Mouse (Mus musculus): ENCODE measurements around the gene Ciao2b. TPM values are rescaled to one million over a fixed set of nuclear protein-coding genes. Genes with fewer than 3 reads are reported as not detected.

Ciao2b gene
- total RNA-seq, 1 experiment = 81.9 TPM

DNA sequence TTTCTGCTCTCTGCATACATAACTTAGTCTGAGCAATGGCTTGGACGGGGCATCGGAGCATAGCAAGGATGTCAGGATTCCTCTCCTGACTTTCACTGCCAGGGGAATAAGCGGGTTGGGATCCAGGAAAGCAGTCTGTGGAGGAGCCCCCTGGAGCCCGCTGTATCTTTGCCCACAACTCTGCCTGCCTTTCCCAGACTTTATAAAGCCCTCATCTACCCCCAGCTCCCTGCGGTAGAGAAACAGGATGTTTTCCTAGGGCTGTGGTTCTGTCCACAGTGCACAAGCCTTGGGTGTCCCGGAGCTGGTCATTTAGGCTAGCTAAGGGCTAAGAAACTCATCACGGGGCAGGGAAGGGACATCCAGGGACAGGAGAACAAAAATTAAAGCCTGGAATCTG, 40.4 kb downstream of the Ciao2b start:
- in situ Hi-C loops (cut with MboI; ENCODE audit: low sequenced_read_pairs in 2 of 2, unreplicated experiment in 2 of 2) = no loop called here
- no peak for TF ChIP-seq ZC3H11A (IDR thresholded peaks at IDR 0.05; ENCODE audit: borderline replicate concordance, low read depth, low read length)
- TF ChIP-seq MAFK (IDR thresholded peaks at IDR 0.05; ENCODE audit: insufficient read depth, low read depth, low read length) = no peak
- TF ChIP-seq HCFC1 (IDR thresholded peaks at IDR 0.05; ENCODE audit: borderline replicate concordance, insufficient read depth, low read length) = no peak
- no peak for TF ChIP-seq CHD2 (IDR thresholded peaks at IDR 0.05; ENCODE audit: low read depth, low read length)
- TF ChIP-seq ZNF384 (IDR thresholded peaks at IDR 0.05; ENCODE audit: low read depth, low read length) = no peak
- peak overlapping the region; percentile 72 for H3K9ac ChIP-seq (ENCODE audit: insufficient read depth, low read depth, low read length, poor library complexity, severe bottlenecking)
- H3K9me3 ChIP-seq (ENCODE audit: control insufficient read depth, insufficient read depth, low read depth, low read length) = no peaks in the 10 kb centered on the region
- no peak for DNase-seq (ENCODE audit: low read depth, low spot score)
- H3K4me1 ChIP-seq (ENCODE audit: control insufficient read depth in 2 of 2, insufficient read depth in 2 of 2, low read length in 2 of 2, poor library complexity in 1 of 2) = peaks cover 3 to 8% of the 10 kb centered on the region in 2 experiments; a peak in 2 of 4 replicates
- 0 out of 2 replicates have a peak overlapping the region, but pooled peaks have one; percentile 28 for H3K27ac ChIP-seq (ENCODE audit: insufficient read depth, low read depth, low read length, poor library complexity, severe bottlenecking)
- H3K36me3 ChIP-seq (ENCODE audit: control insufficient read depth, insufficient read depth, low read length, poor library complexity, severe bottlenecking) = peaks cover 5% of the 10 kb centered on the region
- peak overlapping the region; percentile 17 to 44 for H3K4me3 ChIP-seq (ENCODE audit: insufficient read depth in 1 of 2, low read depth in 1 of 2, low read length in 2 of 2, poor library complexity in 1 of 2, severe bottlenecking in 1 of 2)

GRCm38 (mm10) chr8:104598496-104598895, 43.3 kb downstream of the Ciao2b start:
- H3K36me3 ChIP-seq (ENCODE audit: control insufficient read depth, insufficient read depth, low read length, poor library complexity, severe bottlenecking) = peaks cover 25% of the 10 kb centered on the region
- DNase-seq (ENCODE audit: low read depth, low spot score) = no peak
- TF ChIP-seq ZC3H11A (IDR thresholded peaks at IDR 0.05; ENCODE audit: borderline replicate concordance, low read depth, low read length) (no peak), ZNF384 (IDR thresholded peaks at IDR 0.05; ENCODE audit: low read depth, low read length) (no peak), HCFC1 (IDR thresholded peaks at IDR 0.05; ENCODE audit: borderline replicate concordance, insufficient read depth, low read length) (no peak), CHD2 (IDR thresholded peaks at IDR 0.05; ENCODE audit: low read depth, low read length) (no peak)
- H3K9me3 ChIP-seq (ENCODE audit: control insufficient read depth, insufficient read depth, low read depth, low read length) = no peaks in the 10 kb centered on the region
- no peak overlapping the region for H3K9ac ChIP-seq (ENCODE audit: insufficient read depth, low read depth, low read length, poor library complexity, severe bottlenecking)
- H3K27ac ChIP-seq (ENCODE audit: insufficient read depth, low read depth, low read length, poor library complexity, severe bottlenecking) = no peak overlapping the region
- in situ Hi-C loops (cut with MboI; ENCODE audit: low sequenced_read_pairs in 2 of 2, unreplicated experiment in 2 of 2) = no loop called here
- peaks cover 3 to 10% of the 10 kb centered on the region in 2 experiments; a peak in 2 of 4 replicates for H3K4me1 ChIP-seq (ENCODE audit: control insufficient read depth in 2 of 2, insufficient read depth in 2 of 2, low read length in 2 of 2, poor library complexity in 1 of 2)
- H3K4me3 ChIP-seq (ENCODE audit: insufficient read depth in 1 of 2, low read depth in 1 of 2, low read length in 2 of 2, poor library complexity in 1 of 2, severe bottlenecking in 1 of 2) = no peak overlapping the region

- no peak for DNase-seq (ENCODE audit: low read depth, low spot score)
- Histone ChIP-seq H3K27ac (ENCODE audit: insufficient read depth, low read depth, low read length, poor library complexity, severe bottlenecking) (no peak overlapping the region), H3K36me3 (ENCODE audit: control insufficient read depth, insufficient read depth, low read length, poor library complexity, severe bottlenecking) (peaks cover 27% of the 10 kb centered on the region), H3K9me3 (ENCODE audit: control insufficient read depth, insufficient read depth, low read depth, low read length) (no peaks in the 10 kb centered on the region), H3K9ac (ENCODE audit: insufficient read depth, low read depth, low read length, poor library complexity, severe bottlenecking) (no peak overlapping the region), H3K4me1 (ENCODE audit: control insufficient read depth in 2 of 2, insufficient read depth in 2 of 2, low read length in 2 of 2, poor library complexity in 1 of 2) (peaks cover 3 to 9% of the 10 kb centered on the region in 2 experiments; a peak in 2 of 4 replicates), H3K4me3 (ENCODE audit: insufficient read depth in 1 of 2, low read depth in 1 of 2, low read length in 2 of 2, poor library complexity in 1 of 2, severe bottlenecking in 1 of 2) (no peak overlapping the region)
- TF ChIP-seq HCFC1 (IDR thresholded peaks at IDR 0.05; ENCODE audit: borderline replicate concordance, insufficient read depth, low read length) = no peak
- in situ Hi-C loops (cut with MboI; ENCODE audit: low sequenced_read_pairs in 2 of 2, unreplicated experiment in 2 of 2) = no loop called here
Observed at GRCm38 (mm10) chr8:104597656-104598055, 44.1 kb downstream of the Ciao2b start.

DNA sequence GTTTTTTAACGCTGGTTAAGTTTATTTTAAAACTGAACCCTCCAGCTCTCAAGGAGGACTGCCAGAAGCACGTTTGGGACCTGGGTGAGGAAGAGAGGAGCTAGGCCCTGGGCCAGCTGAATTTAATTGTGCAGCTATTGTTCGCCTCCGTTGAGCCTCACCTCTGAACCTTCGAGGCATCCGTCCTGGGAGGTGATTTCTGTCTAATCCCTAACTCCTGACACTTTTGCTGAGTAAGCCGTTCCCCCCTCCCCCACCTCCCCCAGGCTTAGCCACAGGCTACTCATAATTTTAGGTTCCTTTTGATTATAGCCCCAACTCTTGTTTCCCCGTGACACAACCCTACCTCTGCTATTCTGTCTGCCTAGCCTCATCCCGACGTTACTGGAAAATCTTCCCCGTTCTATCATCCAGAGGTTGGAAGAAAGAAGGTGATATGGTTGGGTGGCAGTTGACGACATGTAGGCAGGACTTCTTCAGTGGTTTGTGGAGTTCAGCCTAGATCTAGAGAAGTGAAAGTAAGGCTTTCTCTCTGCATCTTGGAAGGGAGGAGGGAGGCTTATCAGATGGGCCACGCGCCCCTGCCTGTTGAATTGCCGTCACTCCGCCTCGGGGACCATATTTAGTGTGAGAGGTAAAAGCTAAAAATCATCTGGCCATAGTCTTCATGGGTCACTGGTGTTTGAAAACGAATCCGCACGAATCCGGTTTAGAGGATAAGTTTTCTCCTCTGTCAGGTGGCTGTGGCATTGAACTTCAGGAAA, 45.8 kb downstream of the Ciao2b start:
- peaks cover 27% of the 10 kb centered on the region for H3K36me3 ChIP-seq (ENCODE audit: control insufficient read depth, insufficient read depth, low read length, poor library complexity, severe bottlenecking)

More for the DNA sequence above, 45.8 kb downstream of the Ciao2b start:
- Histone ChIP-seq H3K4me3 (ENCODE audit: insufficient read depth in 1 of 2, low read depth in 1 of 2, low read length in 2 of 2, poor library complexity in 1 of 2, severe bottlenecking in 1 of 2) (no peak overlapping the region), H3K9me3 (ENCODE audit: control insufficient read depth, insufficient read depth, low read depth, low read length) (no peaks in the 10 kb centered on the region), H3K9ac (ENCODE audit: insufficient read depth, low read depth, low read length, poor library complexity, severe bottlenecking) (no peak overlapping the region), H3K4me1 (ENCODE audit: control insufficient read depth in 2 of 2, insufficient read depth in 2 of 2, low read length in 2 of 2, poor library complexity in 1 of 2) (peaks cover 4 to 5% of the 10 kb centered on the region in 2 experiments), H3K27ac (ENCODE audit: insufficient read depth, low read depth, low read length, poor library complexity, severe bottlenecking) (no peak overlapping the region)
- no peak for TF ChIP-seq HCFC1 (IDR thresholded peaks at IDR 0.05; ENCODE audit: borderline replicate concordance, insufficient read depth, low read length)
- TF ChIP-seq MAFK (IDR thresholded peaks at IDR 0.05; ENCODE audit: insufficient read depth, low read depth, low read length) = peak; percentile 66; the same call in 1 of the 2 replicates
- no peak for TF ChIP-seq ZC3H11A (IDR thresholded peaks at IDR 0.05; ENCODE audit: borderline replicate concordance, low read depth, low read length)
- in situ Hi-C loops (cut with MboI; ENCODE audit: low sequenced_read_pairs in 2 of 2, unreplicated experiment in 2 of 2) = no loop called here
- DNase-seq (ENCODE audit: low read depth, low spot score) = no peak

Data from ES-E14 (cell line).